Mouse (Mus musculus): ENCODE measurements around the gene Rxfp3. TPM values are rescaled to one million over a fixed set of nuclear protein-coding genes. Genes with fewer than 3 reads are reported as not detected.

The Rxfp3 gene
- polyA plus RNA-seq, 1 experiment = not detected

DNA sequence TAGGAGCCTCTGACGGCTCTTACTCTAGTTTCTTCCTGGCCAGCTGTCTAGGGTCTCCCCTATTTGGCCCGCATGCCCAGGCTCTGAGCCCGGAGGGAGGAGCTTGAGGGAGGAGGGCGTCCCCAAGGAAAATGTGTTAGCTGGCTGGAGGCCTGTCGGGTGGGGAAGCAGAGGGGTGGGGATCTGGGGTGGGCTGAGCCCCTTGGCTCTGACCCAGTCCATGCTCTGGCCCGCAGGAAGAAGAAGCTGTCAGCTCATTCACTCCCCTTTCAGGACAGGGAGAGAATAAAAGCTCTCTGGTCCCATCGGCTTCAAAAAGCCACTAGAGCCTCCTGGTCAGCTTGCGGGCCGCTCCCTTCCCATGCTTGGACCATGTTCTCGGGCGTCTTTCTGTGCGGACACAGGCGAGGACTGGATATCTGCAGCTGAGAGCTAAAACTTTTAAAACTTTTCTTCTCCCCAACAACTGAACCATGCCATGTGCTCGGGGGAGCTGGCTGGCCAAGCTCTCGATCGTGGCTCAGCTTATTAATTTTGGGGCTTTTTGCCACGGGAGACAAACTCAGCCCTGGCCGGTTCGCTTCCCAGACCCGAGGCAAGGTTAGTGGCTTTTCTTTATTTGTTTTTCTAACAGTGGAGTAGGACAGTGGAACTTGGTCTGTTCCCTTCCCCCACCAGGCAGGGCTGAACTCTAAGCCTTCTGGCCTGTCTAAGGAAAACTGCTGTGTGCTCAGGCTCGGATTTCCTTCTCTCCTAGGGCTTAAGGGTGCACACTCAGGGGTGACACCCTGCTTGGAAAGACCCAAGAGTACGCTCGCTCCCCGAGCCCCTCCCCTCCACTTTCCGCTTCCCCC, 27.0 kb upstream of the Rxfp3 start, which contains the start of gene Adamts12:
TSS of gene Adamts12 (plus strand) at position 233 of the 854 bp plus-strand sequence.
- H3K4me1 ChIP-seq (ENCODE audit: control insufficient read depth) = no peaks in the 10 kb centered on the region
- H3K27me3 ChIP-seq (ENCODE audit: control insufficient read depth) = no peaks in the 10 kb centered on the region
- no peaks in the 10 kb centered on the region for H3K36me3 ChIP-seq (ENCODE audit: control insufficient read depth)
- TF ChIP-seq GATA1 (IDR thresholded peaks at IDR 0.05; ENCODE audit: low read length) = no peak
- TF ChIP-seq TAL1 (IDR thresholded peaks at IDR 0.05; ENCODE audit: low read length) = no peak
- H3K9me3 ChIP-seq (ENCODE audit: control insufficient read depth, low read length) = no peaks in the 10 kb centered on the region
- H3K4me3 ChIP-seq (replicated peaks) = peak within 1 kb of the TSS; percentile 29

DNA sequence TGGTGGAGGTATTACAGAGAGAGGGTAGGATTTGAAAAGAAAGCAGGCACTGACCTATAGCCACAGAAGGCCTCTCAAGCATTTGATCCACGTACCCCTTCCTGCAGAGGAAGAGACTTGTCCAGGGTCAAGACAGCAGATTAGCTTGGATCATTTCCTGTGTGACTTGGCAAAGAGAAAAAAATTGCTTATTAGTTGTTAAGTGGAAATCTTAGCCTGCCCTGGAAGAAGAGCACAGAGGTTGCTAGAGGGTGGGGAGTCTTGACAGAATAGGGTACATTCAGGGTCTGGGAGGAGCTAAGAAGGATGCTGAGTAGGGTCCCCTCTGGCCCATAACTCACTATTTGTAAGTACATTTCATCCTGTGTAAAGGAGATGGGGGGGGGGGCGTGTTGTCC, 26.4 kb upstream of the Rxfp3 start:
- TF ChIP-seq TAL1 (IDR thresholded peaks at IDR 0.05; ENCODE audit: low read length) = no peak
- TF ChIP-seq GATA1 (IDR thresholded peaks at IDR 0.05; ENCODE audit: low read length) = no peak
- Histone ChIP-seq H3K4me1 (ENCODE audit: control insufficient read depth) (no peaks in the 10 kb centered on the region), H3K36me3 (ENCODE audit: control insufficient read depth) (no peaks in the 10 kb centered on the region), H3K27me3 (ENCODE audit: control insufficient read depth) (no peaks in the 10 kb centered on the region), H3K4me3 (replicated peaks) (no peak overlapping the region), H3K9me3 (ENCODE audit: control insufficient read depth, low read length) (no peaks in the 10 kb centered on the region)

DNA sequence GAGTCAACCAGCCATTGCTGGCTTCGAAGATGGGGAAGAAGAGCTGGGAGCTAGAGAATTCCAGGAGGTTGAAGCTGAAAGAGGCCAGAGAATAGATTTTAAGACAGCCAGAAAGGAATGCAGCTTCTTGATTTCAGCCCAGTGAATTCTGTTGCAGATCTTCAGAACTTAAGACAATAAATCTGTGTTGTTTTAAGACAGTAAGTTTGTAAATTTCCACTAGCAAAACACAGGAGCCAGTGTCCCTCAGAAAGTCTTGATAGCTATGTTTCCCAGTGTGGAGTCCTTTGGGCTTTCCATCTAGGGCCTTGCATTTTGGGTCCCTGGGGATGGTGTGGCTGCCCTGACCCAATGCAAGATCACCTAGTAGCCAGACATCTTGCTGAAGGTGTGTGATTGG, 25.1 kb upstream of the Rxfp3 start:
- H3K9me3 ChIP-seq (ENCODE audit: control insufficient read depth, low read length) = no peaks in the 10 kb centered on the region

DNA sequence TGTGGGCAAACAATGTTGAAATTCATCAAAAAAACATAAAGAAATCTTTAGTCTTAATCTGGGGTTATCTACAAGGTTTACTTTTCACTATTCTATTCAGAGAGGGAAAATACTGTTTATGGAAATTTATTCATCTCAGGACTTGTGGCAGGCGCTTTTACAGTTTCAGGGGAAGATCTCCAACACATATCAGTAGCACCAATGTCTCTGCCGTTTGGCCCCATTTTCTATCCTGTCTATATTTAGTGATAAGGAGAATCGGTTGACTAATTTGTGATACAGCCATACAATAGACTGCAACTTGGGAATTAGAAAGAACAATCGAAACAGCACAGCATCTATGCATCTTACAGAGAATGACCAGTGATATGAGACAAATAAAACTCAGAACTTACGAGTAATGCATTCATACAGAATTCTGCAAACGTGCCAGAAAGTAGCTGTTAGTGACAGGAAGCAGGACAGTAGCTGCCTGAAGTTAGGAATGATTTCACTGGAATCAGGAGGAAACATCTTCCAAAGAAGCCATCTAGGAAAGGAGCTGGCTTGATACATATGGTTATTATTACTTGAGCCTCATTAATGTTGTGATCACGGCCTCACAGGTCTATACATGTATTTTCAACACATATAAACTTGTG, 16.8 kb upstream of the Rxfp3 start:
- no peaks in the 10 kb centered on the region for H3K36me3 ChIP-seq (ENCODE audit: control insufficient read depth)
- H3K4me1 ChIP-seq (ENCODE audit: control insufficient read depth) = no peaks in the 10 kb centered on the region
- no peak for TF ChIP-seq GATA1 (IDR thresholded peaks at IDR 0.05; ENCODE audit: low read length)
- no peak for TF ChIP-seq TAL1 (IDR thresholded peaks at IDR 0.05; ENCODE audit: low read length)
- H3K9me3 ChIP-seq (ENCODE audit: control insufficient read depth, low read length) = no peaks in the 10 kb centered on the region
- no peak overlapping the region for H3K4me3 ChIP-seq (replicated peaks)
- H3K27me3 ChIP-seq (ENCODE audit: control insufficient read depth) = no peaks in the 10 kb centered on the region

More for the DNA sequence above, 25.1 kb upstream of the Rxfp3 start:
- Histone ChIP-seq H3K36me3 (ENCODE audit: control insufficient read depth) (no peaks in the 10 kb centered on the region), H3K4me3 (replicated peaks) (no peak overlapping the region), H3K27me3 (ENCODE audit: control insufficient read depth) (no peaks in the 10 kb centered on the region), H3K4me1 (ENCODE audit: control insufficient read depth) (no peaks in the 10 kb centered on the region)
- TF ChIP-seq GATA1 (IDR thresholded peaks at IDR 0.05; ENCODE audit: low read length) = no peak
- TF ChIP-seq TAL1 (IDR thresholded peaks at IDR 0.05; ENCODE audit: low read length) = no peak

DNA sequence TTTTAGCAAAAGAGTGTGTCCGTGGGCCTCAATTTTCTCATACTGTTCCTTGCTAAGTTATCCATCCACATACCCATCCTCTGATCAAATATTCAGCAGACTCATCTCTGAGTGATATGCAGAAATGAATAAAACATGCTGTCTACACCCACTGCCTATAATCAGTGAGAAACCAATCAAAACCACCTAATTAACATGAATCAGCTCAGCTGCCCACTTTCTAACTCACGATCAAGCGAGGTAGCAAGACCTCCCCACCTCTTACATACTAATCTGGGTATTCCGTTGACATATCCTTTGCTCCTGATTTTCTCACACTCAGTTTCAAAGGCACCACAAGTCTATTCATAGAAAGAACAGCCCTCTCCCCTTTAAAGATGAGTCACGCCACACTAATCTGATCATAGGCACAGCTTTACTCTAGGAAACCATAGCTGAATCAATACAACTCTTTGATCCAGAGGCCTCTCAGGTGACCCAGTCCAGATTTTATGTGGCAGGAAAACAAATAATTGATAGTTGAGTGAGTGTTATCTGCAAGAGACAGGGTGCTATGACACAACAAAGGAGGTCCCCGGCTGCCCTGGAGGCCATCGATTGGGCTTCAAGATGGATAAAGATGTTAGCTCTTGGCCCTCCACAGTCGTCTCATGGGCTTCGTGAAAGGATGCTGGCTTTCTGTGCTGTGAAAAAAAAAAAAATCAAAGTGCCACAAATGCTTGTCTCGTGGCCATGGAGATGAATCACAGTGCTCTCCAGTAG, 16.1 kb upstream of the Rxfp3 start:
- Histone ChIP-seq H3K9me3 (ENCODE audit: control insufficient read depth, low read length) (no peaks in the 10 kb centered on the region), H3K4me3 (replicated peaks) (no peak overlapping the region), H3K27me3 (ENCODE audit: control insufficient read depth) (no peaks in the 10 kb centered on the region), H3K4me1 (ENCODE audit: control insufficient read depth) (no peaks in the 10 kb centered on the region), H3K36me3 (ENCODE audit: control insufficient read depth) (no peaks in the 10 kb centered on the region)
- no peak for TF ChIP-seq TAL1 (IDR thresholded peaks at IDR 0.05; ENCODE audit: low read length)
- TF ChIP-seq GATA1 (IDR thresholded peaks at IDR 0.05; ENCODE audit: low read length) = no peak

DNA sequence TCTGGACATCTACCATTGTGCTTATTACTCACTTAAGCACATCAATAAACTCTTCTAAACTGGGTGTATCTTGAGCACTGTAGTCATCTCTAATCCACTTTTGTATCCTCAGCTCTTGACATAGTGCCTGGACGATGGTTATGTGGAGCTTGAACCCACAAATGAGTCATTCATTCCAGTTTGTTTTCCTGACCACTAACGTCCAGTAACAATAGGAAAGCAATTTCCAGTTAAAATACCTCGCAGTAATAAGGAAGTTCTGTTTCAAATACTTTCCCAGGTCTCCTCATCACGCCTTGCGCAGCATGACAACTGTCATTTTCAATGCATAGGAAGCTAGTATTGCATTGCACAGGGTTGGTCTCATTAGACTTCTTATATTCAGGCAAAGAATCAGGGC, 5.0 kb upstream of the Rxfp3 start:
- Histone ChIP-seq H3K9me3 (ENCODE audit: control insufficient read depth, low read length) (no peaks in the 10 kb centered on the region), H3K27me3 (ENCODE audit: control insufficient read depth) (peaks cover 1% of the 10 kb centered on the region), H3K36me3 (ENCODE audit: control insufficient read depth) (no peaks in the 10 kb centered on the region), H3K4me1 (ENCODE audit: control insufficient read depth) (no peaks in the 10 kb centered on the region), H3K4me3 (replicated peaks) (no peak overlapping the region)
- TF ChIP-seq TAL1 (IDR thresholded peaks at IDR 0.05; ENCODE audit: low read length) (no peak), GATA1 (IDR thresholded peaks at IDR 0.05; ENCODE audit: low read length) (no peak)

DNA sequence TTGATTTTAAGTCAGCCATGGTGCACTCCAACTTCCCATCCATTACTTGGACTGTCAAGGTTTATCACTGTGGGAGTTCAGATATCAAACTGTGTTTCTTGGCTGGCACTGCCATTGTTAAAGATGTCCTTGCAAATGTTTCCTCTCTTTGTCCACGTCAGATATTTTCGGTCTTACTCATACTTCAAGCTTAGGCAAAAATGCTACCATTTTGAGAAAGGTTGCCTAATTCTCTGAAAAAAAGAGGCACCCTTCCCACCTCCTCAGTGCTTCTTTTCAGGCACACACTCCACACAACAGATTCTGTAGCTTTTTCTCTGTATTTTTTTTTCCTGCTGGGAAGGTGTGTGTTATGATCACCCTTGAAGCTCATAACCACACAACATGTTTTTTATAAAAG, 3.4 kb upstream of the Rxfp3 start:
- H3K9me3 ChIP-seq (ENCODE audit: control insufficient read depth, low read length) = no peaks in the 10 kb centered on the region
- H3K4me1 ChIP-seq (ENCODE audit: control insufficient read depth) = no peaks in the 10 kb centered on the region
- TF ChIP-seq GATA1 (IDR thresholded peaks at IDR 0.05; ENCODE audit: low read length) (no peak), TAL1 (IDR thresholded peaks at IDR 0.05; ENCODE audit: low read length) (no peak)
- no peaks in the 10 kb centered on the region for H3K36me3 ChIP-seq (ENCODE audit: control insufficient read depth)
- H3K4me3 ChIP-seq (replicated peaks) = no peak overlapping the region
- peaks cover 17% of the 10 kb centered on the region for H3K27me3 ChIP-seq (ENCODE audit: control insufficient read depth)

DNA sequence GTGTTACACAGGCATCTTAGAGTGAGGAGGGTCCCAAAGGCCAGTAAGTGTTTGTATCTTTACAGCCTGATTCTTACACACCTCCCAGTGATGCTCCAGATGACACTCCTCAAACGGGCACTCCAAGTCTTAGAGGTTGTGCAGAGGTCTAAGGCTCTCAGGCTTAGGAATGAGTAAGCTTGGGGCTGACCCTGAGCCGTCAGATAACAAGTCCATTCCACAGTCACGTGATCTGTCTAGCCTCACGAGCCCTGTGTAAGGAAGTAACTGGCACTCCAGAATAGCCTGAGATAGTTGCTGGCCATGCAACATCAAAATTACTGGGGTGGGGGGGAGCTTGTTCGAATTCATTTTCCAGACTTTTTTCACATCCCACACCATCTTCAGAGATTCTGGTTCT, 2.3 kb upstream of the Rxfp3 start:
- Histone ChIP-seq H3K4me1 (ENCODE audit: control insufficient read depth) (no peaks in the 10 kb centered on the region), H3K4me3 (replicated peaks) (no peak overlapping the region), H3K9me3 (ENCODE audit: control insufficient read depth, low read length) (no peaks in the 10 kb centered on the region), H3K27me3 (ENCODE audit: control insufficient read depth) (peaks cover 29% of the 10 kb centered on the region), H3K36me3 (ENCODE audit: control insufficient read depth) (no peaks in the 10 kb centered on the region)
- TF ChIP-seq TAL1 (IDR thresholded peaks at IDR 0.05; ENCODE audit: low read length) (no peak), GATA1 (IDR thresholded peaks at IDR 0.05; ENCODE audit: low read length) (no peak)

DNA sequence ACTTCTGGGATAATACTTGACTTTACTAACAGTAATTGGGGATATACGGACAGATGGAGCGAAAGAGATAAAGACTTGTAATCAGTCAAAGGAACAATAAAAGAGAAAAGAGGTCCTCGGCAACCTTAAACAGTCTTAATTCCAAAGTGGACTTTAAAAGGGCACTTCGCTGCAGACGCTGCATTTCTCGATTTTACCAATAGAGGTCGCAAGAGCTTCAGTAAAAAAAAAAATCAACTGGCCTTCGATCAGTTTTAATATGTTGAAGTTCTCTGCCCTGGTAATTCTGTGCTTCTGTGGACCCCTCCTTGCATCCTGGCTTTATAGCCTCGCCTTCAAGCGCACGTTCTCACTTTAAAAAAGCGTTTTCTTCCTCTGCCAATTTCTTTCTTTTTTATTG, 685 bp upstream of the Rxfp3 start:
- H3K4me1 ChIP-seq (ENCODE audit: control insufficient read depth) = no peaks in the 10 kb centered on the region
- peaks cover 31% of the 10 kb centered on the region for H3K27me3 ChIP-seq (ENCODE audit: control insufficient read depth)
- no peaks in the 10 kb centered on the region for H3K9me3 ChIP-seq (ENCODE audit: control insufficient read depth, low read length)
- no peak overlapping the region for H3K4me3 ChIP-seq (replicated peaks)
- H3K36me3 ChIP-seq (ENCODE audit: control insufficient read depth) = no peaks in the 10 kb centered on the region
- TF ChIP-seq GATA1 (IDR thresholded peaks at IDR 0.05; ENCODE audit: low read length) = no peak
- no peak for TF ChIP-seq TAL1 (IDR thresholded peaks at IDR 0.05; ENCODE audit: low read length)
